9 mouse cellular contexts compared by ENCODE assay signal in genomic region chr11:53737573-53737946, GRCm38 (mm10). TPM values are rescaled to one million over a fixed set of nuclear protein-coding genes. Genes with fewer than 3 reads are reported as not detected.
DNase-seq lines count a peak whose midpoint lies in the region; ATAC-seq and TF ChIP-seq lines count a peak whose summit lies in the region.
"Had no signal": no experiment of that assay in that cellular context is flagged by ENCODE, and none has a peak within 500 bp of the region (broad histone marks: within the 10 kb centered on the region; RNA-seq: fewer than 3 reads in every experiment).

No protein-coding gene starts in this region.

- no peak for TF ChIP-seq POLR2A in testis, adult 2 months (IDR thresholded peaks at IDR 0.05; ENCODE audit: control insufficient read depth, low read depth, low read length)

- H3K36me3 ChIP-seq in intestine, embryonic 14.5 days (ENCODE audit: control insufficient read depth, insufficient read depth, low read length), result no peaks in the 10 kb centered on the region
- H3K36me3 ChIP-seq in testis, adult 2 months (ENCODE audit: control insufficient read depth, insufficient read depth, low read length), result no peaks in the 10 kb centered on the region
- H3K36me3 ChIP-seq: embryonic facial prominence, embryonic 13.5 days had no signal

- WGBS in intestine, embryonic 14.5 days, result 37% methylated on average over 6 of the region's 6 CpGs

- intact Hi-C loops in left cerebral cortex, postnatal 14 days (cut with DNase I), result loop anchor here (5.0 kb wide), 2 partner anchors 115 to 270 kb away; no protein-coding TSS in a partner anchor

- H3K27ac ChIP-seq in intestine, embryonic 14.5 days (ENCODE audit: low read depth), result no peak overlapping the region
- peak overlapping the region; percentile 44 for H3K27ac ChIP-seq in testis, adult 2 months (ENCODE audit: control insufficient read depth, insufficient read depth, low read depth, low read length)
- H3K27ac ChIP-seq: embryonic facial prominence, embryonic 13.5 days had no signal

- no peaks in the 10 kb centered on the region for H3K4me1 ChIP-seq in intestine, embryonic 14.5 days (replicated peaks; ENCODE audit: control insufficient read depth, insufficient read depth, low read length)
- H3K4me1 ChIP-seq in testis, adult 2 months (ENCODE audit: control insufficient read depth, insufficient read depth, low read length), result peaks cover 24% of the 10 kb centered on the region
- H3K4me1 ChIP-seq: embryonic facial prominence, embryonic 13.5 days had no signal

- ATAC-seq in intestine, embryonic 14.5 days (replicated peaks; ENCODE audit: low FRiP score, low TSS enrichment, low read depth), result 0 out of 2 replicates have a peak, but pooled peaks have one; percentile 60
- ATAC-seq in megakaryocyte progenitor cell, adult 5-6 weeks (replicated peaks; ENCODE audit: poor library complexity), result peak; percentile 81

- H3K27me3 ChIP-seq in intestine, embryonic 14.5 days (replicated peaks; ENCODE audit: control insufficient read depth, insufficient read depth, low read length), result no peaks in the 10 kb centered on the region
- no peaks in the 10 kb centered on the region for H3K27me3 ChIP-seq in testis, adult 2 months (ENCODE audit: control insufficient read depth, insufficient read depth, low read length)
- H3K27me3 ChIP-seq: embryonic facial prominence, embryonic 13.5 days had no signal

- no peak overlapping the region for H3K9ac ChIP-seq in intestine, embryonic 14.5 days (ENCODE audit: low read length)
- H3K9ac ChIP-seq: embryonic facial prominence, embryonic 13.5 days had no signal

- no peaks in the 10 kb centered on the region for H3K9me3 ChIP-seq in intestine, embryonic 14.5 days (ENCODE audit: control insufficient read depth, low read length)
- H3K9me3 ChIP-seq: embryonic facial prominence, embryonic 13.5 days had no signal

- DNase-seq in spleen, adult 18-20 months, result peak; percentile 17 to 50
- no peak for DNase-seq in spleen, adult 12 weeks (ENCODE audit: low spot score)
- peak; percentile 53 for DNase-seq in c-Kit-positive CD71-negative TER-119-negative erythroid progenitor cells, embryonic 14.5 days (ENCODE audit: low read depth)
- peak; percentile 44 to 60 for DNase-seq in frontal cortex, postnatal 36 days (ENCODE audit: low spot score in 2 of 2)
- DNase-seq in intestine, embryonic 14.5 days (ENCODE audit: low spot score), result peak; percentile 70
- peak; percentile 47 to 54 for DNase-seq in left cerebral cortex, postnatal 14 days (ENCODE audit: low spot score in 2 of 2)

- TF ChIP-seq CTCF in testis, adult 2 months (IDR thresholded peaks at IDR 0.05; ENCODE audit: control insufficient read depth, insufficient read depth, insufficient replicate concordance, low read depth, low read length), result no peak

- no peak overlapping the region for H3K4me3 ChIP-seq in intestine, embryonic 14.5 days (ENCODE audit: low read depth, low read length)
- H3K4me3 ChIP-seq in testis, adult 2 months (ENCODE audit: control insufficient read depth, low read depth, low read length), result no peak overlapping the region
- H3K4me3 ChIP-seq: embryonic facial prominence, embryonic 13.5 days had no signal

- H3K4me2 ChIP-seq in intestine, embryonic 14.5 days (ENCODE audit: low read length), result no peak overlapping the region
- H3K4me2 ChIP-seq: embryonic facial prominence, embryonic 13.5 days had no signal

RNA-seq across cellular contexts. Expression of gene Il5, which starts 17.0 kb away (rescaled TPM):
- not detected in 2 replicates for polyA plus RNA-seq in intestine, embryonic 14.5 days (2014; fragmentation: Nextera tagmentation; extraction: Ambion mirVana)
- not detected for total RNA-seq in left cerebral cortex, postnatal 14 days (2021)
- total RNA-seq in megakaryocyte progenitor cell, adult 5-6 weeks (2015), result not detected in 2 replicates
- not detected in 2 replicates for total RNA-seq in megakaryocyte progenitor cell, adult 5-6 weeks (2017)
- polyA plus RNA-seq in testis, adult 2 months (2012; rRNA removed), result 0.23 and 0.27 TPM in 2 replicates
- polyA plus RNA-seq: embryonic facial prominence, embryonic 13.5 days had no signal

RNA-seq across cellular contexts. Expression of gene Rad50, which starts 30.4 kb away (rescaled TPM):
- 29.5 and 29.8 TPM in 2 replicates for polyA plus RNA-seq in intestine, embryonic 14.5 days (2014; fragmentation: Nextera tagmentation; extraction: Ambion mirVana)
- total RNA-seq in left cerebral cortex, postnatal 14 days (2021), result 1 to 10 TPM; 8.2 to 9.0 TPM
- total RNA-seq in megakaryocyte progenitor cell, adult 5-6 weeks (2015), result 49.3 and 57.7 TPM in 2 replicates
- 66.5 and 79.1 TPM in 2 replicates for total RNA-seq in megakaryocyte progenitor cell, adult 5-6 weeks (2017)
- 3.0 and 3.2 TPM in 2 replicates for polyA plus RNA-seq in testis, adult 2 months (2012; rRNA removed)

RNA-seq across cellular contexts. Expression of gene Irf1, which starts 32.3 kb away (rescaled TPM):
- polyA plus RNA-seq in intestine, embryonic 14.5 days (2014; fragmentation: Nextera tagmentation; extraction: Ambion mirVana), result 34.3 and 35.5 TPM in 2 replicates
- 1 to 10 TPM; 4.5 to 5.5 TPM for total RNA-seq in left cerebral cortex, postnatal 14 days (2021)
- 25.0 and 29.8 TPM in 2 replicates for total RNA-seq in megakaryocyte progenitor cell, adult 5-6 weeks (2015)
- total RNA-seq in megakaryocyte progenitor cell, adult 5-6 weeks (2017), result 32.9 and 46.8 TPM in 2 replicates
- 3.4 TPM in 2 replicates for polyA plus RNA-seq in testis, adult 2 months (2012; rRNA removed)

RNA-seq across cellular contexts. Expression of gene Gm17334, which starts 35.4 kb away (rescaled TPM):
- 0.60 and 0.68 TPM in 2 replicates for polyA plus RNA-seq in intestine, embryonic 14.5 days (2014; fragmentation: Nextera tagmentation; extraction: Ambion mirVana)
- total RNA-seq in left cerebral cortex, postnatal 14 days (2021), result under 1 TPM in 1 of 2 experiments, not detected in 1; 0.51 TPM
- not detected in 2 replicates for total RNA-seq in megakaryocyte progenitor cell, adult 5-6 weeks (2015)
- total RNA-seq in megakaryocyte progenitor cell, adult 5-6 weeks (2017), result 0.37 TPM in 1 of 2 replicates, not detected in the other
- not detected in 2 replicates for polyA plus RNA-seq in testis, adult 2 months (2012; rRNA removed)
- polyA plus RNA-seq: embryonic facial prominence, embryonic 13.5 days had no signal

Comparison
In these comparisons a context has a peak if more than half of its experiments do, and no peak if none do; other contexts are left out.
1. RNA of gene Rad50, which starts 30.4 kb away (total RNA-seq): 49.3 to 79.1 TPM in megakaryocyte progenitor cell, adult 5-6 weeks; 8.2 to 9.0 TPM in left cerebral cortex, postnatal 14 days; every median in the first group is over 4 times any median in the second.